Mouse (Mus musculus) midbrain, embryonic 10.5 days (tissue): ENCODE measurements at regions not wholly inside any gene's neighbourhood (a gene's known extent, or its start where the extent isn't known, plus 50 kb on each side); places are given as distances from the start of the nearest gene placed in this dataset.
A peak's percentile ranks its signal among the peaks of the same experiment; 100 is the strongest.

Experiments used
- DNase-seq: peaks from one replicate; pipeline ENCODE4 v3.0.0-alpha.2; 2017; ENCODE audit warnings: low spot score
- H3K27ac ChIP-seq: fragments of 300-500 bp; sonication (generic); replicated peaks from 2 replicates; pipeline ENCODE4 v1.5.1; 2016; ENCODE audit warnings: mild to moderate bottlenecking
- H3K27me3 ChIP-seq: fragments of 300-500 bp; sonication (generic); 2 replicates; pipeline ENCODE4 v1.6.1; 2016; ENCODE audit warnings: low read depth, mild to moderate bottlenecking; ENCODE audit not compliant: poor library complexity, severe bottlenecking
- H3K36me3 ChIP-seq: fragments of 300-500 bp; sonication (generic); 2 replicates; pipeline ENCODE4 v1.6.1; 2016; ENCODE audit warnings: mild to moderate bottlenecking, moderate library complexity
- H3K4me1 ChIP-seq: fragments of 300-500 bp; sonication (generic); 2 replicates; pipeline ENCODE4 v1.6.1; 2016
- H3K4me3 ChIP-seq: fragments of 300-500 bp; sonication (generic); 2 replicates; pipeline ENCODE4 v1.5.1; 2016; ENCODE audit warnings: mild to moderate bottlenecking, moderate library complexity
- H3K9me3 ChIP-seq: fragments of 300-500 bp; sonication (generic); replicated peaks from 2 replicates; pipeline ENCODE4 v1.6.1; 2016; ENCODE audit warnings: mild to moderate bottlenecking
- WGBS: fragments of 180-500 bp; shearing (Covaris S2); methylation state at CpG from one replicate; pipeline ENCODE4 v1.1.7; 2016; 5-methylcytosine and 5-hydroxymethylcytosine counted together

- DNase-seq: no peak
- Histone ChIP-seq H3K4me1 (peaks cover 32% of the 10 kb centered on the region), H3K27ac (no peak overlapping the region), H3K4me3 (no peak overlapping the region), H3K27me3 (no peaks in the 10 kb centered on the region), H3K36me3 (no peaks in the 10 kb centered on the region), H3K9me3 (no peaks in the 10 kb centered on the region)
- WGBS: 83% methylated on average over 6 of the region's 6 CpGs
Measured at GRCm38 (mm10) chr12:77694101-77694500, 456.2 kb downstream of the Fut8 start.

GRCm38 (mm10) chr12:77696039-77696631 is 458.2 kb downstream of the Fut8 start:
- 70% methylated on average over 8 of the region's 8 CpGs for WGBS
- DNase-seq: no peak
- no peak overlapping the region for H3K4me3 ChIP-seq

GRCm38 (mm10) chr12:77696662-77697061 is 458.7 kb downstream of the Fut8 start:
- Histone ChIP-seq H3K27me3 (no peaks in the 10 kb centered on the region), H3K36me3 (no peaks in the 10 kb centered on the region), H3K4me3 (no peak overlapping the region), H3K9me3 (no peaks in the 10 kb centered on the region), H3K27ac (no peak overlapping the region), H3K4me1 (peaks cover 33% of the 10 kb centered on the region)
- DNase-seq: no peak
- WGBS: 96% methylated on average over 4 of the region's 4 CpGs

More at GRCm38 (mm10) chr12:77696039-77696631, 458.2 kb downstream of the Fut8 start:
- Histone ChIP-seq H3K36me3 (no peaks in the 10 kb centered on the region), H3K4me1 (peaks cover 33% of the 10 kb centered on the region), H3K9me3 (no peaks in the 10 kb centered on the region), H3K27ac (no peak overlapping the region), H3K27me3 (no peaks in the 10 kb centered on the region)

- peaks cover 30% of the 10 kb centered on the region for H3K4me1 ChIP-seq
Measured at GRCm38 (mm10) chr12:77698088-77698487, 460.2 kb downstream of the Fut8 start.

GRCm38 (mm10) chr12:77699896-77700605 is 462.1 kb downstream of the Fut8 start:
- DNase-seq: no peak
- Histone ChIP-seq H3K9me3 (no peaks in the 10 kb centered on the region), H3K4me1 (peaks cover 24% of the 10 kb centered on the region), H3K4me3 (no peak overlapping the region), H3K27me3 (no peaks in the 10 kb centered on the region), H3K27ac (no peak overlapping the region), H3K36me3 (no peaks in the 10 kb centered on the region)
- WGBS: 30% methylated on average over 2 of the region's 2 CpGs

More at GRCm38 (mm10) chr12:77698088-77698487, 460.2 kb downstream of the Fut8 start:
- H3K4me3 ChIP-seq: no peak overlapping the region
- no peaks in the 10 kb centered on the region for H3K27me3 ChIP-seq
- no peak overlapping the region for H3K27ac ChIP-seq
- 75% methylated on average over 7 of the region's 7 CpGs for WGBS
- DNase-seq: no peak
- H3K36me3 ChIP-seq: no peaks in the 10 kb centered on the region
- no peaks in the 10 kb centered on the region for H3K9me3 ChIP-seq

- WGBS: 80% methylated on average over 7 of the region's 7 CpGs
Measured at GRCm38 (mm10) chr12:77715506-77715905, 477.6 kb downstream of the Fut8 start.

GRCm38 (mm10) chr12:77715979-77716378 is 478.1 kb downstream of the Fut8 start:
- Histone ChIP-seq H3K4me3 (no peak overlapping the region), H3K27ac (peak overlapping the region; percentile 34; the same call in 1 of the 2 replicates), H3K4me1 (peaks cover 22% of the 10 kb centered on the region), H3K27me3 (no peaks in the 10 kb centered on the region), H3K9me3 (no peaks in the 10 kb centered on the region; the same call in 1 of the 2 replicates), H3K36me3 (no peaks in the 10 kb centered on the region)
- WGBS: 4% methylated on average over 2 of the region's 2 CpGs
- peak; percentile 65 for DNase-seq

More at GRCm38 (mm10) chr12:77715506-77715905, 477.6 kb downstream of the Fut8 start:
- peaks cover 22% of the 10 kb centered on the region for H3K4me1 ChIP-seq
- H3K27me3 ChIP-seq: no peaks in the 10 kb centered on the region
- no peak overlapping the region for H3K4me3 ChIP-seq
- no peaks in the 10 kb centered on the region; the same call in 1 of the 2 replicates for H3K9me3 ChIP-seq
- H3K27ac ChIP-seq: peak overlapping the region; percentile 34; the same call in 1 of the 2 replicates
- DNase-seq: no peak
- no peaks in the 10 kb centered on the region for H3K36me3 ChIP-seq

GRCm38 (mm10) chr12:77727766-77728165 is 466.3 kb upstream of the Gm6657 start:
- H3K4me3 ChIP-seq: no peak overlapping the region
- no peaks in the 10 kb centered on the region for H3K9me3 ChIP-seq
- no peak for DNase-seq
- peaks cover 4% of the 10 kb centered on the region; the same call in 1 of the 2 replicates for H3K4me1 ChIP-seq
- 46% methylated on average over 4 of the region's 4 CpGs for WGBS
- no peaks in the 10 kb centered on the region for H3K36me3 ChIP-seq
- no peak overlapping the region for H3K27ac ChIP-seq
- H3K27me3 ChIP-seq: no peaks in the 10 kb centered on the region

- DNase-seq: no peak
- Histone ChIP-seq H3K4me1 (peaks cover 21% of the 10 kb centered on the region), H3K27me3 (no peaks in the 10 kb centered on the region), H3K9me3 (no peaks in the 10 kb centered on the region), H3K4me3 (no peak overlapping the region), H3K36me3 (no peaks in the 10 kb centered on the region), H3K27ac (no peak overlapping the region)
- 84% methylated on average over 6 of the region's 6 CpGs for WGBS
Measured at GRCm38 (mm10) chr12:77739047-77739760, 454.8 kb upstream of the Gm6657 start.

- Histone ChIP-seq H3K36me3 (no peaks in the 10 kb centered on the region), H3K9me3 (no peaks in the 10 kb centered on the region), H3K27ac (peak overlapping the region; percentile 25; the same call in 1 of the 2 replicates), H3K4me3 (no peak overlapping the region), H3K27me3 (no peaks in the 10 kb centered on the region), H3K4me1 (peaks cover 21% of the 10 kb centered on the region)
- peak; percentile 22 for DNase-seq
- 41% methylated on average over 3 of the region's 3 CpGs for WGBS
Measured at GRCm38 (mm10) chr12:77742716-77743115, 451.3 kb upstream of the Gm6657 start.

GRCm38 (mm10) chr12:77749438-77750007 is 444.5 kb upstream of the Gm6657 start:
- 70% methylated on average over 3 of the region's 3 CpGs for WGBS
- no peaks in the 10 kb centered on the region for H3K4me1 ChIP-seq
- H3K36me3 ChIP-seq: no peaks in the 10 kb centered on the region
- no peaks in the 10 kb centered on the region for H3K27me3 ChIP-seq
- no peak for DNase-seq
- H3K4me3 ChIP-seq: no peak overlapping the region
- H3K9me3 ChIP-seq: no peaks in the 10 kb centered on the region
- H3K27ac ChIP-seq: no peak overlapping the region

GRCm38 (mm10) chr12:77752181-77752580 is 441.9 kb upstream of the Gm6657 start:
- Histone ChIP-seq H3K4me1 (peaks cover 3% of the 10 kb centered on the region), H3K36me3 (no peaks in the 10 kb centered on the region), H3K9me3 (no peaks in the 10 kb centered on the region), H3K4me3 (no peak overlapping the region), H3K27me3 (no peaks in the 10 kb centered on the region), H3K27ac (no peak overlapping the region)
- DNase-seq: no peak
- WGBS: 92% methylated on average over 5 of the region's 5 CpGs
